Mouse (Mus musculus) neural tube, embryonic 14.5 days (tissue): Measurements from ENCODE around the gene Slc12a7. TPM values are rescaled to one million over a fixed set of nuclear protein-coding genes. Genes with fewer than 3 reads are reported as not detected.

Experiments
- ATAC-seq: fragments of 200-750 bp; cut with Nextera tagmentation; 2 replicates; pipeline ENCODE4 v1.8.0; 2017; ENCODE audit warnings: low read depth, mild to moderate bottlenecking, moderate TSS enrichment, moderate library complexity
- H3K27ac ChIP-seq: fragments of 300-500 bp; sonication (generic); 2 replicates; pipeline ENCODE4 v1.5.1; 2014; ENCODE audit warnings: low read depth, mild to moderate bottlenecking, control low read depth, low read length, moderate library complexity, mixed read lengths
- H3K27me3 ChIP-seq: fragments of 300-500 bp; sonication (generic); 2 replicates; pipeline ENCODE4 v1.6.1; 2014; ENCODE audit warnings: low read length; ENCODE audit not compliant: control insufficient read depth, insufficient read depth
- H3K36me3 ChIP-seq: fragments of 300-500 bp; sonication (generic); 2 replicates; pipeline ENCODE4 v1.6.1; 2014; ENCODE audit warnings: low read length, mixed read lengths; ENCODE audit not compliant: control insufficient read depth, insufficient read depth
- H3K4me1 ChIP-seq: fragments of 300-500 bp; sonication (generic); 2 replicates; pipeline ENCODE4 v1.6.1; 2014; ENCODE audit warnings: low read length; ENCODE audit not compliant: control insufficient read depth, insufficient read depth
- H3K4me2 ChIP-seq: fragments of 300-500 bp; sonication (generic); 2 replicates; pipeline ENCODE4 v1.6.1; 2014; ENCODE audit warnings: mild to moderate bottlenecking, low read depth, low read length, control low read depth
- H3K4me3 ChIP-seq: fragments of 300-500 bp; sonication (generic); 2 replicates; pipeline ENCODE4 v1.5.1; 2014; ENCODE audit warnings: low read depth, low read length, control low read depth, mixed read lengths
- H3K9ac ChIP-seq: fragments of 300-500 bp; sonication (generic); replicated peaks from 2 replicates; pipeline ENCODE4 v1.6.1; 2014; ENCODE audit warnings: low read depth, mild to moderate bottlenecking, control low read depth, low read length, mixed read lengths
- H3K9me3 ChIP-seq: fragments of 300-500 bp; sonication (generic); 2 replicates; pipeline ENCODE4 v1.6.1; 2016; ENCODE audit warnings: low read length; ENCODE audit not compliant: control insufficient read depth
- WGBS: fragments of 180-500 bp; shearing (Covaris S2); extraction: QIAGEN DNeasy Blood & Tissue Kit; methylation state at CpG from one replicate; pipeline ENCODE4 v1.1.7; 2014; 5-methylcytosine and 5-hydroxymethylcytosine counted together
- polyA plus RNA-seq: library from polyadenylated mRNA; unstranded; fragments of >200 nt; fragmentation: Nextera tagmentation; extraction: Ambion mirVana; gene quantifications from 2 replicates; pipeline ENCODE4 v1.2.1, GENCODE M21; 2014

Slc12a7 gene
- polyA plus RNA-seq, 1 experiment from 2014 or later, result 5.9 TPM

GRCm38 (mm10) chr13:73762938-73763337, 30.0 kb downstream of the Slc12a7 start:
- no peaks in the 10 kb centered on the region for H3K9me3 ChIP-seq
- 38% methylated on average over 6 of the region's 6 CpGs for WGBS
- H3K4me2 ChIP-seq, result peak overlapping the region; percentile 91; the same call in 1 of the 2 replicates
- H3K9ac ChIP-seq, result no peak overlapping the region
- H3K27me3 ChIP-seq, result no peaks in the 10 kb centered on the region
- no peak overlapping the region for H3K4me3 ChIP-seq
- H3K4me1 ChIP-seq, result peaks cover 9% of the 10 kb centered on the region
- ATAC-seq, result peak; percentile 12; the same call in 1 of the 2 replicates
- H3K36me3 ChIP-seq, result no peaks in the 10 kb centered on the region
- no peak overlapping the region for H3K27ac ChIP-seq

GRCm38 (mm10) chr13:73763439-73764255, 30.8 kb downstream of the Slc12a7 start:
- Histone ChIP-seq H3K9me3 (no peaks in the 10 kb centered on the region), H3K36me3 (no peaks in the 10 kb centered on the region), H3K4me3 (peak overlapping the region; percentile 51), H3K4me1 (peaks cover 9% of the 10 kb centered on the region), H3K9ac (peak overlapping the region; percentile 70), H3K4me2 (peak overlapping the region; percentile 91), H3K27ac (no peak overlapping the region), H3K27me3 (no peaks in the 10 kb centered on the region)
- peak; percentile 81 for ATAC-seq
- under 1% methylated on average over 69 of the region's 70 CpGs for WGBS

GRCm38 (mm10) chr13:73764256-73764775, 31.4 kb downstream of the Slc12a7 start:
- Histone ChIP-seq H3K4me2 (peak overlapping the region; percentile 91), H3K9ac (peak overlapping the region; percentile 70), H3K27ac (no peak overlapping the region), H3K36me3 (no peaks in the 10 kb centered on the region), H3K4me3 (peak overlapping the region; percentile 51), H3K4me1 (peaks cover 9% of the 10 kb centered on the region), H3K9me3 (no peaks in the 10 kb centered on the region), H3K27me3 (no peaks in the 10 kb centered on the region)
- ATAC-seq, result peak; percentile 36
- WGBS, result under 1% methylated on average over 11 of the region's 11 CpGs

- Histone ChIP-seq H3K9me3 (no peaks in the 10 kb centered on the region), H3K4me3 (no peak overlapping the region), H3K27me3 (no peaks in the 10 kb centered on the region), H3K36me3 (no peaks in the 10 kb centered on the region), H3K27ac (no peak overlapping the region), H3K9ac (no peak overlapping the region), H3K4me1 (peaks cover 9% of the 10 kb centered on the region), H3K4me2 (no peak overlapping the region)
- ATAC-seq, result no peak
- WGBS, result 67% methylated on average over 4 of the region's 4 CpGs
These were observed 32.5 kb downstream of the Slc12a7 start for GRCm38 (mm10) chr13:73765393-73765792.

GRCm38 (mm10) chr13:73767224-73767623, 34.3 kb downstream of the Slc12a7 start:
- Histone ChIP-seq H3K9ac (no peak overlapping the region), H3K4me3 (no peak overlapping the region), H3K9me3 (no peaks in the 10 kb centered on the region), H3K4me1 (peaks cover 9% of the 10 kb centered on the region), H3K27ac (no peak overlapping the region), H3K4me2 (no peak overlapping the region), H3K27me3 (no peaks in the 10 kb centered on the region), H3K36me3 (no peaks in the 10 kb centered on the region)
- 88% methylated on average over 8 of the region's 8 CpGs for WGBS
- ATAC-seq, result no peak

- Histone ChIP-seq H3K9me3 (no peaks in the 10 kb centered on the region), H3K4me3 (no peak overlapping the region), H3K4me1 (peaks cover 9% of the 10 kb centered on the region), H3K9ac (no peak overlapping the region), H3K36me3 (no peaks in the 10 kb centered on the region), H3K4me2 (no peak overlapping the region), H3K27ac (no peak overlapping the region), H3K27me3 (no peaks in the 10 kb centered on the region)
- 86% methylated on average over 5 of the region's 5 CpGs for WGBS
- ATAC-seq, result no peak
These were observed 34.9 kb downstream of the Slc12a7 start for GRCm38 (mm10) chr13:73767754-73768153.

GRCm38 (mm10) chr13:73768311-73768710, 35.4 kb downstream of the Slc12a7 start:
- Histone ChIP-seq H3K4me1 (peaks cover 9% of the 10 kb centered on the region), H3K4me2 (no peak overlapping the region), H3K27me3 (no peaks in the 10 kb centered on the region), H3K36me3 (no peaks in the 10 kb centered on the region), H3K9me3 (no peaks in the 10 kb centered on the region), H3K27ac (no peak overlapping the region), H3K4me3 (no peak overlapping the region), H3K9ac (no peak overlapping the region)
- WGBS, result 80% methylated on average over 3 of the region's 3 CpGs
- ATAC-seq, result no peak

- H3K9me3 ChIP-seq, result no peaks in the 10 kb centered on the region
- H3K36me3 ChIP-seq, result no peaks in the 10 kb centered on the region
- H3K4me3 ChIP-seq, result no peak overlapping the region
- no peak overlapping the region for H3K4me2 ChIP-seq
- no peak overlapping the region for H3K27ac ChIP-seq
- 0 out of 2 replicates have a peak, but pooled peaks cover 4% of the 10 kb centered on the region for H3K4me1 ChIP-seq
- H3K27me3 ChIP-seq, result no peaks in the 10 kb centered on the region
- ATAC-seq, result no peak
- H3K9ac ChIP-seq, result no peak overlapping the region
- WGBS, result 46% methylated on average over 4 of the region's 4 CpGs
These were observed 37.2 kb downstream of the Slc12a7 start for GRCm38 (mm10) chr13:73769916-73770682.

GRCm38 (mm10) chr13:73771131-73771530, 38.2 kb downstream of the Slc12a7 start:
- Histone ChIP-seq H3K4me2 (no peak overlapping the region), H3K9ac (no peak overlapping the region), H3K4me3 (no peak overlapping the region), H3K27ac (no peak overlapping the region), H3K36me3 (no peaks in the 10 kb centered on the region), H3K27me3 (no peaks in the 10 kb centered on the region), H3K9me3 (no peaks in the 10 kb centered on the region), H3K4me1 (0 out of 2 replicates have a peak, but pooled peaks cover 4% of the 10 kb centered on the region)
- ATAC-seq, result no peak
- WGBS, result 46% methylated on average over 3 of the region's 3 CpGs
